Mouse (Mus musculus): ENCODE data around the gene Fmc1. TPM values are rescaled to one million over a fixed set of nuclear protein-coding genes. Genes with fewer than 3 reads are reported as not detected.

Fmc1 gene
- polyA plus RNA-seq (2015; fragmentation: Nextera tagmentation; extraction: Ambion mirVana) = 193 and 210 TPM in 2 replicates

DNA sequence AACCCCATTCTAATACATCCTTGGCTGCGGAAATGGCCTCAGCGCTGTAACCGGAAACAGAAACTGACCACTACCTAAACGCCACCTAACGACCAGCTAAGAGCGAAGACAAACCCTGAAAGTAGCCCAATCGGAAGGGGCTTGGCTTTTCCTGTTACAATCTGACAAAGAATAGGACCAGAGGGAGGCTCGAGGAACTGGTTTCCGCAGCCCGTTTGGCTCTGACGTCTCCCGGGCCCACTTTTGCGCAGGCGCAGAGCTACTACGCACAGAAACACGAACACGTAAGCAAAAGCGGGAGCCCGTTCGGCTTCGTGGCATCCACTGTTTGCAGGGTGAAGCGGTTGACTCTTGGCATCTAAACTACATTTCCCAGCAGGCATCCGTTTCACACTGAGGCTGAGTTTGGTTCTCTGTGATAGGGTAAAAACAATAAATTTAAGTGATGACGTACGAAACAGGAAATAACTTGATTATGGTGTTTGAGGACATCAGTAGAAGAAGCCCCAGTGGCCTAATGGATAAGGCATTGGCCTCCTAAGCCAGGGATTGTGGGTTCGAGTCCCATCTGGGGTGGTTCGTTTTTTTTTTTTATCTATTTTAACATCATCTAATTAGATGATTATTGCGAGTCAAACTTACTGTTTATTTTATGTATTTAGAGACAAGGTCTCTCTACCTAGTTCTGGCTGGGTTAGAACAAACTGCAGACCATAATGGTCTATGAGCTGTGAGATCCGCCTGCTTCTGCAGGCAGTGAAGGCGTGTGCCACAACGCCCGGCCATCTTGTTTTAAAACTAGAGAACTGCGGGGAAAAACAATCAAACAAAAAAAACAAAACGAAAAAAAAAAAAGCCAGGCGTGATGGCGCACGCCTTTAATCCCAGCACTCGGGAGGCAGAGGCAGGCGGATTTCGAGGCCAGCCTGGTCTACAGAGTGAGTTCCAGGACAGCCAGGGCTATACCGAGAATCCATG is at the start of gene Fmc1:
TSS of gene Fmc1 (plus strand) at position 75 of the 978 bp plus-strand sequence.
- peak; percentile 94 for ATAC-seq (ENCODE audit: low FRiP score, low read depth)
- Histone ChIP-seq H3K27ac (replicated peaks) (peak within 1 kb of the TSS; percentile 94), H3K4me1 (replicated peaks) (peaks cover 18% of the 10 kb centered on the region), H3K4me3 (peak within 1 kb of the TSS; percentile 60), H3K27me3 (no peaks in the 10 kb centered on the region), H3K4me2 (peak within 1 kb of the TSS; percentile 77), H3K36me3 (no peaks in the 10 kb centered on the region), H3K9ac (peak within 1 kb of the TSS; percentile 75), H3K9me3 (no peaks in the 10 kb centered on the region)
- WGBS = 6% methylated on average over 41 of the region's 41 CpGs

DNA sequence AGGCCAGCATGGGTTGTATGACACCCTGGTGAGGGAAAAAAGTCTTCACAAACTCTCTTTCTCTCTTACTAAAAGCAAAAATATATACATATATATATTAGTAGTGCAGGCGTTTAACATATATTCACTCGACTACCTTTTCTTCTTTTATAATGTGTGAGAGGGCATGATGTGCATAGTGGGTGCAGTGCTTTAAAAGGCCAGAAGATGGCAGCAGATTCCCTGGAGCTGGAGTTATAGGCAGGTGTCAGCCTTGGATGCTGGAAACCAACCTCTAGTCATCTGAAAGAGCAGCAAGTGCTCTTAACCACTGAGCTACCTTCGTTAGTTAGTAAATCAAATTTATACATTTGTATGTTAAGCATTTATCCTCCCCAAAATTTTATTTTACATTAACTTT is 40.8 kb upstream of the Fmc1 start:
- no peaks in the 10 kb centered on the region for H3K9me3 ChIP-seq
- H3K4me2 ChIP-seq = no peak overlapping the region
- 81% methylated on average over 3 of the region's 3 CpGs for WGBS
- H3K4me1 ChIP-seq (replicated peaks) = no peaks in the 10 kb centered on the region
- peaks cover 41% of the 10 kb centered on the region for H3K36me3 ChIP-seq
- H3K9ac ChIP-seq = no peak overlapping the region
- no peak overlapping the region for H3K4me3 ChIP-seq
- no peak overlapping the region for H3K27ac ChIP-seq (replicated peaks)
- no peak for ATAC-seq (ENCODE audit: low FRiP score, low read depth)
- no peaks in the 10 kb centered on the region for H3K27me3 ChIP-seq

DNA sequence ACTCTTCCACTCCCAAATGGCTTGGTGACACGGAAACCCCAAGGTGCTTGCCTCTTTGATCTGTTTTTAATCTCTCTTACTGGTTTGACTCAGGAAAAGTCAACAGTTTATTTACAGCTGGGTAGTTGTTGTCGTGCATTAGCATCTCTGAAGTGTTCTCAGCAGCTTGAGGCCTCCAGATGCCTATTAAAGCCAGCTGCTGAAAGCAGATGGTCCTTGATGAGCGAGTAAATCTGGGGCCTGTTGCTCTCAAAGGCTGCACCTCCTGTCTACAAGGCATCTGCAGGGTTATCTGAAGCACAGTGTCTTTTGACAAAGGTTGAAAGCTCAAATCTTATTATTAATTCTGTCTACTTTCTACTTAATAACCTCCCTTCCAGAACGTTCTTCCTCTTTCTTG is 37.7 kb upstream of the Fmc1 start:
- Histone ChIP-seq H3K4me3 (no peak overlapping the region), H3K4me1 (replicated peaks) (no peaks in the 10 kb centered on the region), H3K36me3 (peaks cover 48% of the 10 kb centered on the region), H3K9ac (no peak overlapping the region), H3K27ac (replicated peaks) (no peak overlapping the region), H3K27me3 (no peaks in the 10 kb centered on the region), H3K4me2 (no peak overlapping the region), H3K9me3 (no peaks in the 10 kb centered on the region)
- WGBS = 52% methylated on average over 4 of the region's 4 CpGs
- no peak for ATAC-seq (ENCODE audit: low FRiP score, low read depth)

DNA sequence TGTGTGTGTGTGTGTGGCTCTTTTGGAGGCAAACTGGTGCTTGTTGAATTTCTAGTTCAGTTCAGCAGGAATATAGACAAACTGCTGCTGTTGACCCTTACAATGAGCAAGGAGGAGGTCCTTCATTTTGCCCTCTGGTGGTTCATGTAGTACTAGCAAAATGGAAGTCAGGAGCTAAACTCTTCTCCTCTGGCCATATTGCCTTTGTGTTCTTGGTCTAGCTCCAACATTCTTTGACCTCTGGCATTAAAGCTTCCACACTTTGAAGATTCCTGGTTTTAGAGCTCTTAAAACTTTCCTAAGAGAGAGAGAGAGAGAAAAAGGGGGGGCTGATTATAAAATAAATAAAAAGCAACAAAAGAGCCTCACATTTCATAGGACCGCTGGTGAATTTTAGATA is 21.2 kb upstream of the Fmc1 start:
- Histone ChIP-seq H3K27me3 (no peaks in the 10 kb centered on the region), H3K9me3 (no peaks in the 10 kb centered on the region), H3K36me3 (0 out of 2 replicates have a peak, but pooled peaks cover 2% of the 10 kb centered on the region), H3K9ac (no peak overlapping the region), H3K27ac (replicated peaks) (no peak overlapping the region), H3K4me2 (no peak overlapping the region), H3K4me1 (replicated peaks) (no peaks in the 10 kb centered on the region), H3K4me3 (no peak overlapping the region)
- 95% methylated on average over 1 of the region's 1 CpGs for WGBS
- no peak for ATAC-seq (ENCODE audit: low FRiP score, low read depth)

DNA sequence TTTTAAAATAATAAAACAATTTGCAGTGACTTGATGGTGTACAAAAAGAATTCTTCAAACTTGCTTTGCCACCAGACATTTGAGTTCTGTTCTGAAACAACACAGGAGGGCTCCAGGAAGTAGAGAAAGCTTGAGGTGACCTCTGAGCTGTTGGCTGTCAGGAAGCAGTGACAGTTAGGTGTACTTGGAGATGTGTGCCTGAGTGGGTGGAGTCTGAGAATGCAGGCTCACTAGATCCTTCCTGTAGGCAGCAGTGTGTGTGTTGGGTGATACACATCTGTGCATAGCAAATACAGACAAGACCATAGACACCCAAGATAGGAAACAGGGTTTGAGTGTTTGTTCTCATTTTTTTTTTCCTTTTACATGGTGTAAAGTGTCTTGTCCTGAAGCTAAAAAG is 20.5 kb upstream of the Fmc1 start:
- H3K4me1 ChIP-seq (replicated peaks) = no peaks in the 10 kb centered on the region
- 0 out of 2 replicates have a peak, but pooled peaks cover 2% of the 10 kb centered on the region for H3K36me3 ChIP-seq
- no peak overlapping the region for H3K4me2 ChIP-seq
- H3K27me3 ChIP-seq = no peaks in the 10 kb centered on the region
- H3K9ac ChIP-seq = no peak overlapping the region
- H3K4me3 ChIP-seq = no peak overlapping the region
- H3K9me3 ChIP-seq = no peaks in the 10 kb centered on the region
- H3K27ac ChIP-seq (replicated peaks) = no peak overlapping the region
- ATAC-seq (ENCODE audit: low FRiP score, low read depth) = no peak

DNA sequence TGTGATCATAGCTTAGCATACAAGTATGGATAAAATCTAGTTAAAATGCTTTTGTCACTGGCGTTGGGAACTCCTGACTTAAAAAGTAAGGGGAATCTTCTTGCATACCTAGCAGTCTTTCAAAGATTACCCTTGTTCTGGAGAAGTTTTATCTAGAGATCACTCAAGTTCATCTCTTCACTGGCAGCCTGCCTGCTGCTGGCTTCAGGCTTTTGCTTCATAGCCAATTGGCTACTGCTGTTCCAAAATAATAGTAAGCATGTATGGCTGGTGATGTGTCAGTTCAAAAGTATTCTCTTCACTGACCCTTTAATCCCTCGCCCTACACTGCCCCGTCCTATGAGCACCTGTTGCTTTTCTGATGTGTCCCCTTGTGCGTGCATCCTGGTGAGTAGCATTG is 18.1 kb upstream of the Fmc1 start:
- no peak overlapping the region for H3K4me3 ChIP-seq
- H3K9ac ChIP-seq = no peak overlapping the region
- WGBS = 91% methylated on average over 4 of the region's 4 CpGs
- H3K27ac ChIP-seq (replicated peaks) = no peak overlapping the region
- H3K36me3 ChIP-seq = 0 out of 2 replicates have a peak, but pooled peaks cover 2% of the 10 kb centered on the region
- no peaks in the 10 kb centered on the region for H3K4me1 ChIP-seq (replicated peaks)
- no peak for ATAC-seq (ENCODE audit: low FRiP score, low read depth)
- no peak overlapping the region for H3K4me2 ChIP-seq
- H3K9me3 ChIP-seq = no peaks in the 10 kb centered on the region
- H3K27me3 ChIP-seq = no peaks in the 10 kb centered on the region

DNA sequence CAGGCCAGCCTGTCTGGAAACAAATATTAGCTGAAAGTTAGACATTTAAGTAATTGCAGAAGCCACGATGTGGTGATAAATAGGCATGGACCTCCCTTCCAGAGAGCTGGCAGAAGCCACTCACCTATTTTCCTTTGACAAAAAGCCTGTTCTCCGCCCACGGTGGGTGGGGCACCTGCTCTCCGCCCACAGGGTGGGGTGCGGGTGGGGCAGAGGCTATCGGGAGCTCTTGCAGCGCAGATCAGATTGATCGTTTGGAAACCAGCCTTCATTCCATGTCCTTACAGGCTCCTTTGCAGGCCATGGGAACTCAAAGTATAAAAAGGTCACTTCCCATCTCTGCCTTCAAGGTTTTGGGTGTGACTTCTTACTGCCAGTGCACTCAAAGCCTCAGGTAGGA is 9.5 kb upstream of the Fmc1 start:
- Histone ChIP-seq H3K4me2 (no peak overlapping the region), H3K4me1 (replicated peaks) (no peaks in the 10 kb centered on the region), H3K36me3 (no peaks in the 10 kb centered on the region), H3K9ac (no peak overlapping the region), H3K27me3 (no peaks in the 10 kb centered on the region), H3K27ac (replicated peaks) (no peak overlapping the region), H3K4me3 (no peak overlapping the region), H3K9me3 (no peaks in the 10 kb centered on the region)
- ATAC-seq (ENCODE audit: low FRiP score, low read depth) = no peak
- 30% methylated on average over 8 of the region's 8 CpGs for WGBS

DNA sequence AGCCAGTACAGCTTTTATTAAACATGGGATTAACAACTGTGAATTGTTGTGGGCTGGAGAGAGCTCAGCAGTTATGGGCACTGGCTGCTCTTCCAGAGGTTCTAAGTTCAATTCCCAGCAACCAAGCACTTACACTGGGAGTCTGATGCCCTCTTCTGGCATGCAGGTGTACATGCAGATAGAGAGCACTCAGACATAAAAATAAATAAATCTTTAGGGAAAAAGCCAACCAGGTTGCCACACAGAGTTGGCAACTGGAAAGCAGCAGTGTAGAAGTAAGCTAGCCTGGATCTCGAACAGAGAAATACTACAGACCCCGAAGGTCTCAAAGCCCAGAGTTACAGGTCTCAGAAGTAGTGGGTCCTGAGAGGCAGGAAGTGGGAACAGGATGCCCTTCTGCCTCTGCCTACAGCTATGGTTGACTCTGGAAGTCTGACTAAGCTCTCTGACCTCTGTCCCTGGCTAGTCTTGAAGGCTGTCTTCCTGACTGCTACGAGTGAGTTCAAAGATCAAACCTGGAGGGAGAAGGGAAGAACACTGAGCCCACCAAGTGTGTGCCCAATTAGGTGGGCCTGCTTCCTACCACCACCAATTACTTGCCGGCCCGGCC is 2.0 kb upstream of the Fmc1 start:
- Histone ChIP-seq H3K9me3 (no peaks in the 10 kb centered on the region), H3K27me3 (no peaks in the 10 kb centered on the region), H3K4me3 (no peak overlapping the region), H3K27ac (replicated peaks) (no peak overlapping the region), H3K36me3 (no peaks in the 10 kb centered on the region), H3K4me1 (replicated peaks) (peaks cover 18% of the 10 kb centered on the region), H3K4me2 (no peak overlapping the region), H3K9ac (no peak overlapping the region)
- 80% methylated on average over 5 of the region's 5 CpGs for WGBS
- ATAC-seq (ENCODE audit: low FRiP score, low read depth) = no peak

DNA sequence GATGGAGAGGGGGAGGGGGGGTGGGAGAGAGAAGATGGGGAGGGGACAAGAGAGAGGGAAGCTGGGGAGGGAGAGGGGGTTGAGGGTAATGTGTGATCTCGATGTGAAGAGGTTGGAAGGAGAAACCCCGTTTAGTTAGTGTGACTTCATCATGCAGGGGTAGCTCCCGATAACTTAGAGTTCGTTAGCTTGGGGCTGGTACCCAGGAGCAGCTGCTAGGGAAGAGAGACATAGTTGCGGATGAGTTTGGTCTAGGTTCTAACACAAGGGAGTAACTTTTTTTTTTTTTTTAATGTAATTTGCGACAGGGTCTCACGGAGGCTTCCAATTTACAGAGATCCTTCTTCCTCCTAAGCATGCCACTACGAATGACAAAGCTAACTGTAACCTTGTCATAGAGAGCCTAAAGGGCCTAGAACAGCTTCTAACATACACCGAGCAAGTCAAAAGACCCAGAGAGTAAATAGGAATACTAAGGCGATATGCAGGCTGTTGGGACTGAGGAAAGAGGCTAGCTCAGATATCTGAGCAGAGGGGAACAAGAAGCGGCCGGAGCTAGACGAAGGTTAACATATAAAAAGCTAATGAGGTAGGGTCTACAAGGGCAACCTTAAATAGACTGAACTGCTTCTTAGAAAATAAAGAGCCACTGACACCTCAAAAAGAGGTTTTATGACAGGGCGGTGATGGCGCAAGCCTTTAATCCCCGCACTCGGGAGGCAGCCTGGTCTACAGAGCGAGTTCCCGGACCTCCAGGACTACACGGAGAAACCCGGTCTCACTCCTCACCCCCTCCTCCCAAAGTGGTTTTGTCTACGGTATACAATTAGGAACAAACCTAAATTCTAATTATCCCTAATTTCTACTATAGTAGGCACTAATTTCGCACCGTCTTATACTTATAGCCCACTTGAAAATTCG is 542 bp upstream of the Fmc1 start:
- H3K4me1 ChIP-seq (replicated peaks) = peaks cover 18% of the 10 kb centered on the region
- H3K9ac ChIP-seq = peak overlapping the region; percentile 62
- 5% methylated on average over 25 of the region's 25 CpGs for WGBS
- H3K4me3 ChIP-seq = peak overlapping the region; percentile 60
- H3K4me2 ChIP-seq = peak overlapping the region; percentile 77
- ATAC-seq (ENCODE audit: low FRiP score, low read depth) = peak; percentile 19; the same call in 1 of the 2 replicates
- H3K9me3 ChIP-seq = no peaks in the 10 kb centered on the region
- no peaks in the 10 kb centered on the region for H3K36me3 ChIP-seq
- H3K27ac ChIP-seq (replicated peaks) = peak overlapping the region; percentile 94
- H3K27me3 ChIP-seq = no peaks in the 10 kb centered on the region

DNA sequence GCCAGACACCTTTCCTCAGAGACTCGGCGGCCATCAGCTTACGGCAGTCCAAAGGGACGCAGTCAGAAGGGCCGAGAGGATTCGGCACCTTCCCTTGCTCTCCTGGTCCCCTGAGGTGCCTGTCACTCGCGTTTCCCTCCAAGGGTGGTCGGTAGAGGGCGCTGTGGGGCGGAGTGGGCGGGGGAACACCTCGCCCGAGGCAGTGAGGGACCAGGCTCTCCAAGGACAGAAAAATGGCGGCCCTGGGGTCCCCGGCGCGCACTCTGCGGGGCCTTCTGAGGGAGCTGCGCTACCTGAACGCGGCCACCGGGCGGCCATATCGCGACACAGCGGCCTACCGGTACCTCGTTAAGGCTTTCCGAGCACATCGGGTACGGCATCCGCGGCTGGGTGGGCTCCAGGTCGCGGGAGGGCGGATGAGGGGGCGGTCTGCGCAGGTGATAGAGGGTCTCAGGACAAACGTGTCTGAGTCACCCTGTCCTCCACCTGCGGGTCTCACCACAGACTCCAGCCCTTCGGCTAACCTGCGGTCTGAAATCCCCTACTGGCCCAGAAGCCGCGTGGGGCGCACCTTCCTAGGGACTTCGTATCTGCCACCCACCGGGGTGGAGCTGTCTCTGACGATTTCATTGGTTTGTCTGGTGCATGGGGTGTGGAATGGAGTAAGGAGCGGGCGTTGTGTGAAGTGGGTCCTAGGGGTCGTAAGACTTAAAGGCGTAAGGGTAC is 1.5 kb downstream of the Fmc1 start:
- H3K4me2 ChIP-seq = peak overlapping the region; percentile 58
- H3K27me3 ChIP-seq = no peaks in the 10 kb centered on the region
- whole genome bisulfite sequencing = 0% methylated on average over 53 of the region's 53 CpGs
- peaks cover 18% of the 10 kb centered on the region for H3K4me1 ChIP-seq (replicated peaks)
- H3K9ac ChIP-seq = peak overlapping the region; percentile 75
- peak; percentile 66 for ATAC-seq (ENCODE audit: low FRiP score, low read depth)
- peak overlapping the region; percentile 60 for H3K4me3 ChIP-seq
- peaks cover 4% of the 10 kb centered on the region; the same call in 1 of the 2 replicates for H3K36me3 ChIP-seq
- H3K9me3 ChIP-seq = no peaks in the 10 kb centered on the region
- peak overlapping the region; percentile 94 for H3K27ac ChIP-seq (replicated peaks)

DNA sequence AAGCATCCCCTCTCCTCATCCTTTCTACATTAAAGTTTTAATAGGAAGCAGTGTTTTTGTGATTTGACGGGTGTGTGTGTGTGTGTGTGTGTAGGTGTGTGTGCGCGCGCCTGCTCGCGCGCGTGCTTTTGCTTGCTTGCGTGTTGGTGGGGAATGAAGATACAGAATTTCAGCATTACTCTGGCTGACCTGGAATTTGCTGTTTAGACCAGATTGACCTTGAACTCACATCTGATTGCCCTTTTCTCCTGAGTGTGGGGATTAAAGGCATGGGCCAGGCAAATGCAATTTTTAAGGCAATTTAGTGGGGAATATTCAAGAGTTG is 2.0 kb downstream of the Fmc1 start:
- Histone ChIP-seq H3K4me3 (peak overlapping the region; percentile 60), H3K27me3 (no peaks in the 10 kb centered on the region), H3K4me2 (peak overlapping the region; percentile 58), H3K9ac (peak overlapping the region; percentile 75), H3K9me3 (no peaks in the 10 kb centered on the region), H3K36me3 (peaks cover 10% of the 10 kb centered on the region; the same call in 1 of the 2 replicates), H3K27ac (replicated peaks) (peak overlapping the region; percentile 94), H3K4me1 (replicated peaks) (peaks cover 18% of the 10 kb centered on the region)
- 2% methylated on average over 9 of the region's 9 CpGs for WGBS
- ATAC-seq (ENCODE audit: low FRiP score, low read depth) = no peak
